Mouse (Mus musculus): ENCODE measurements at regions not wholly inside any gene's neighbourhood (a gene's known extent, or its start where the extent isn't known, plus 50 kb on each side); places are given as distances from the start of the nearest gene placed in this dataset.

- H3K4me3 ChIP-seq (replicated peaks), result no peak overlapping the region
- no peak overlapping the region for H3K9ac ChIP-seq
- WGBS, result 83% methylated on average over 8 of the region's 8 CpGs
- no peak overlapping the region for H3K27ac ChIP-seq
- no peaks in the 10 kb centered on the region for H3K9me3 ChIP-seq
- no peak overlapping the region for H3K4me2 ChIP-seq
- no peak for ATAC-seq (ENCODE audit: low FRiP score)
- peaks cover 4% of the 10 kb centered on the region; the same call in 1 of the 2 replicates for H3K4me1 ChIP-seq
- H3K36me3 ChIP-seq (replicated peaks), result no peaks in the 10 kb centered on the region
- no peaks in the 10 kb centered on the region for H3K27me3 ChIP-seq
These were observed 135.2 kb downstream of the Hhipl2 start for GRCm38 (mm10) chr1:183553219-183553618.

- Histone ChIP-seq H3K9me3 (no peaks in the 10 kb centered on the region), H3K27ac (no peak overlapping the region), H3K4me1 (no peaks in the 10 kb centered on the region), H3K9ac (no peak overlapping the region), H3K4me3 (replicated peaks) (no peak overlapping the region), H3K36me3 (replicated peaks) (no peaks in the 10 kb centered on the region), H3K4me2 (no peak overlapping the region), H3K27me3 (no peaks in the 10 kb centered on the region)
- ATAC-seq (ENCODE audit: low FRiP score), result no peak
- 79% methylated on average over 3 of the region's 3 CpGs for WGBS
These were observed 144.8 kb downstream of the Hhipl2 start for GRCm38 (mm10) chr1:183562853-183563252.

- WGBS, result 48% methylated on average over 10 of the region's 10 CpGs
- Histone ChIP-seq H3K9ac (no peak overlapping the region), H3K27ac (no peak overlapping the region), H3K36me3 (replicated peaks) (no peaks in the 10 kb centered on the region), H3K9me3 (no peaks in the 10 kb centered on the region), H3K4me3 (replicated peaks) (no peak overlapping the region), H3K4me1 (peaks cover 9% of the 10 kb centered on the region; the same call in 1 of the 2 replicates), H3K27me3 (no peaks in the 10 kb centered on the region), H3K4me2 (no peak overlapping the region)
- no peak for ATAC-seq (ENCODE audit: low FRiP score)
These were observed 155.9 kb downstream of the Hhipl2 start for GRCm38 (mm10) chr1:183573621-183574585.

GRCm38 (mm10) chr1:183584861-183585260 lies 166.8 kb downstream of the Hhipl2 start:
- no peak overlapping the region for H3K4me2 ChIP-seq
- H3K27ac ChIP-seq, result no peak overlapping the region
- H3K9ac ChIP-seq, result no peak overlapping the region
- no peak overlapping the region for H3K4me3 ChIP-seq (replicated peaks)
- H3K36me3 ChIP-seq (replicated peaks), result no peaks in the 10 kb centered on the region
- H3K27me3 ChIP-seq, result no peaks in the 10 kb centered on the region
- H3K4me1 ChIP-seq, result no peaks in the 10 kb centered on the region
- H3K9me3 ChIP-seq, result peaks cover 3% of the 10 kb centered on the region; the same call in 1 of the 2 replicates
- WGBS, result 87% methylated on average over 6 of the region's 6 CpGs
- no peak for ATAC-seq (ENCODE audit: low FRiP score)

DNA sequence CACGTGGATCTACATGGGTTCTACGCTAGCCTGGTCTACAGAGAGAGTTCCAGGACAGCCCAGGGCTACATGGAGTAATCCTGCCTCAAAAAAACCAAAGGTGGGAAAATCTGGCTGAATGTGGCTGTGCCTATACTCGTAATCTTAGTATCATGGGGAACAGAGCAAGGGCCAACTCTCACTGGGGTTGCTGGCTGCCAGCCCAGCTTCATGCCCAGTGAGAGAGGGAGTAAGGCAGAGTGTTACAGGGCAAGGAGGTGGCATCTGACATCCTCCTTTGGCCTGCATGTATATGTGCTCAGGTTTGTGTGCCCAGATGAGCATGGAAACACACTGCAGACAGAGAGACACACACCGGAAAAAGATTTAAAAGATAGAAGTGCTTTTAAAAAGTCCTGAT lies 168.4 kb downstream of the Hhipl2 start:
- H3K27ac ChIP-seq, result no peak overlapping the region
- H3K36me3 ChIP-seq (replicated peaks), result no peaks in the 10 kb centered on the region
- H3K4me3 ChIP-seq (replicated peaks), result no peak overlapping the region
- no peak for ATAC-seq (ENCODE audit: low FRiP score)
- no peak overlapping the region for H3K9ac ChIP-seq
- 83% methylated on average over 4 of the region's 4 CpGs for WGBS
- H3K9me3 ChIP-seq, result peaks cover 4% of the 10 kb centered on the region; the same call in 1 of the 2 replicates
- no peaks in the 10 kb centered on the region for H3K4me1 ChIP-seq
- no peaks in the 10 kb centered on the region for H3K27me3 ChIP-seq
- no peak overlapping the region for H3K4me2 ChIP-seq

DNA sequence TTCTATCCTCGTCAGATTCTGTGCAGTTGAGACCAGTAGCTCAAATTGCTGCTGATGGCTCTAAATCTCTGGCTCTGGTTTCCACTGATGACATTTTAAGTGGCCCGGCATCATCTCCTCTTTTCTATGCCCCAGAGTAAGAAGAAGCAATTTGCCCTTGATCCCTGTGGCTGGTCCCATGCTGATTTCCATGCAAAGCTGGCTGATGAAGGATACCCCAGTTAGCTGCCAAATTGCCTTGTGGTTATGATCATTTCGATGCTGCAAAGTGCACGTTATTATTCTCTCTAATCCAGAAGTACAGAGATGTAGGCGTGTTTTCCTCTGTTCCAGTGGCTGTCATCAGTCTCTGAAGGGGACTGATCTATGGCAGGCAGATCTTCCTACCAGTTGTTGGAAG lies 177.3 kb downstream of the Hhipl2 start:
- 79% methylated on average over 5 of the region's 5 CpGs for WGBS
- no peaks in the 10 kb centered on the region for H3K36me3 ChIP-seq (replicated peaks)
- H3K9ac ChIP-seq, result no peak overlapping the region
- H3K9me3 ChIP-seq, result no peaks in the 10 kb centered on the region
- H3K4me2 ChIP-seq, result no peak overlapping the region
- no peak overlapping the region for H3K27ac ChIP-seq
- no peaks in the 10 kb centered on the region for H3K4me1 ChIP-seq
- no peaks in the 10 kb centered on the region for H3K27me3 ChIP-seq
- H3K4me3 ChIP-seq (replicated peaks), result no peak overlapping the region
- ATAC-seq (ENCODE audit: low FRiP score), result no peak

GRCm38 (mm10) chr1:183600466-183600865 lies 182.5 kb downstream of the Hhipl2 start:
- H3K9ac ChIP-seq, result no peak overlapping the region
- H3K4me1 ChIP-seq, result no peaks in the 10 kb centered on the region
- no peaks in the 10 kb centered on the region for H3K27me3 ChIP-seq
- H3K4me2 ChIP-seq, result no peak overlapping the region
- H3K9me3 ChIP-seq, result no peaks in the 10 kb centered on the region
- 76% methylated on average over 8 of the region's 8 CpGs for WGBS
- no peak for ATAC-seq (ENCODE audit: low FRiP score)
- H3K36me3 ChIP-seq (replicated peaks), result no peaks in the 10 kb centered on the region
- H3K27ac ChIP-seq, result no peak overlapping the region
- H3K4me3 ChIP-seq (replicated peaks), result no peak overlapping the region

DNA sequence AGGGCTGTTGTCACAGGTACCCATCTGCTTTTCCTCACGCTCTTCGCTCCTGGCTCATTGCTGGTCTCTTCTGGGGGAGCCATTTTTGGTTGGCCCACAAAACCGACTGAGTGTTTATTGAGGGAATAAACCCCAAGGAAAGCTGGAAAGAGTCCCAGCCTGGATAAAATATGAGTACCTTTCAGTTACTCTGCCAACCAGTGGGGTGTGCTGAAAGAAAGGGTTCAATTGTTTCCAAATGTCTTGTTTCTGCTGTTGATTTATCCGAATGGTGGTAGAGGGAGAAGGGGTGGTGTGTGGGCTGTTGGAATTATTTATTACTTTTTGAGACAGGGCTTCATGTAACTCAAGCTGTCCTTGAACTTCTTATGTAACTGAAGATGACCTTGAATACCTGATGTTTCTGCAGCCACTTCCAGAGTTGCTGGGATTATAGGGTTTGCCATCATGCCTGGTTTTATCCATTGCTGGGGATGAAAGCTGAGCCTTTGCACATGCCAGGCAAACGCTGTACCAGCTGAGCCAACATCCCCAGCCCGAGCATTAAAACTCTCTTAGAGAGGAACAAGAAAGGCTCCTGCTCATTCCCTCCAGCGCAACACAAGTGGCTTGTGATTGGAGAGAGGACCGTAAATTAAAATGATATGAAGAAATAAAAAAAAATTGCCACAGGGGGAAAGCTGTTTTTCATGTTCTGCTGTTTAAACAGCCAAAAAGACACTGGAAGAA lies 194.1 kb downstream of the Hhipl2 start:
- no peaks in the 10 kb centered on the region for H3K9me3 ChIP-seq
- no peaks in the 10 kb centered on the region for H3K27me3 ChIP-seq
- no peak overlapping the region for H3K27ac ChIP-seq
- no peak overlapping the region for H3K4me3 ChIP-seq (replicated peaks)
- no peak for ATAC-seq (ENCODE audit: low FRiP score)
- no peak overlapping the region for H3K9ac ChIP-seq
- WGBS, result 83% methylated on average over 8 of the region's 8 CpGs
- H3K4me1 ChIP-seq, result no peaks in the 10 kb centered on the region; the same call in 1 of the 2 replicates
- H3K4me2 ChIP-seq, result no peak overlapping the region
- no peaks in the 10 kb centered on the region for H3K36me3 ChIP-seq (replicated peaks)

DNA sequence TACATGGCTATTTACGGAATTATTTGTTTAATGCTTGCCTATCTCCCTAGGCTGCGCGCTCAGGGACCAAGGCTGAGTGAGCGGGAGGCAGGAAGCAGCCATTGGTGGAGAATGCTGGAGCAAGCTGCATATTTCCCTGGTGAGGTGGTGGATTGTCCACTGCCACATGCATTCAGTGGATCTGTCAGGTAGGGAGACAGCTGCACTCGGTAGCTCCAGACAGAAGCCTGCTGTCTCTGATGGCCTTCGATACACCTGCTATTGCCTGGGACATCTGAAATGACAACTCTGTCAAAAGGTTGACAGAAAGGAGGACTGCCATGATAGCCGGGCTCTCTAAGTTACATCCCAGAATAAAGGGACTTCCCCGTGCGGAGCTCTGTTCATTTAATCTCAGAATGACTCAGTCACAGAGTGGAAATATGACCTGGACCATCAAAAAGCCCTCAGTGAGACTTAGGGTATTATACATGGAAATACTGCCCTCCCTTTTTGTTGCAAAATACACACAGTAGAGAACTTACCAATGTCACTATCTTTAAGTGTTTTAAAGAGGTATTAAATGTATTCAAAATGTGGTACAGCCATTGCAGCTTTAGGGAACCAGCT lies 201.5 kb downstream of the Hhipl2 start:
- Histone ChIP-seq H3K27ac (no peak overlapping the region), H3K4me3 (replicated peaks) (no peak overlapping the region), H3K4me1 (no peaks in the 10 kb centered on the region), H3K27me3 (no peaks in the 10 kb centered on the region), H3K9me3 (no peaks in the 10 kb centered on the region), H3K4me2 (no peak overlapping the region), H3K9ac (no peak overlapping the region), H3K36me3 (replicated peaks) (no peaks in the 10 kb centered on the region)
- WGBS, result 87% methylated on average over 9 of the region's 9 CpGs
- no peak for ATAC-seq (ENCODE audit: low FRiP score)

DNA sequence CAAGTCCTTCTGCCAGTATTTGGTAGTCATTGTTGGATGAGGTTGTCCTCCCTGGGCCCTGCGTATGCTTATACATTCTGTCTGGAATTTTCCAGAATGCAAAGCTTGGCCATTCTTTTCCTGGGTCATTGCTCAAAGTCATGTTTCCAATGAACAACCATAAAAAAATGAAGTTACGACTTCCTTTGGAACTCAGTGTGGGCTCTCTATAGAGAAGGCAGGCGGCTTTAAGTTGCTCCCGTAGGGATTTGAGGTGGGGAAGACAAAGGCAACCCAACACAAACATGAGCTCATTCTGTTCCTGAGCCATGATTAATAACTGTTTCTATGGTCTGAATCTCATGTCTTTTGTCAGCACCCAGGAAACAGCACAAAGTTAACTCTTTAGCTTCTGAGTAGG lies 204.3 kb downstream of the Hhipl2 start:
- H3K9me3 ChIP-seq, result no peaks in the 10 kb centered on the region
- no peaks in the 10 kb centered on the region for H3K4me1 ChIP-seq
- ATAC-seq (ENCODE audit: low FRiP score), result no peak
- H3K4me3 ChIP-seq (replicated peaks), result no peak overlapping the region
- H3K27ac ChIP-seq, result no peak overlapping the region
- WGBS, result 60% methylated on average over 4 of the region's 4 CpGs
- H3K36me3 ChIP-seq (replicated peaks), result no peaks in the 10 kb centered on the region
- no peaks in the 10 kb centered on the region for H3K27me3 ChIP-seq
- no peak overlapping the region for H3K9ac ChIP-seq
- no peak overlapping the region for H3K4me2 ChIP-seq

DNA sequence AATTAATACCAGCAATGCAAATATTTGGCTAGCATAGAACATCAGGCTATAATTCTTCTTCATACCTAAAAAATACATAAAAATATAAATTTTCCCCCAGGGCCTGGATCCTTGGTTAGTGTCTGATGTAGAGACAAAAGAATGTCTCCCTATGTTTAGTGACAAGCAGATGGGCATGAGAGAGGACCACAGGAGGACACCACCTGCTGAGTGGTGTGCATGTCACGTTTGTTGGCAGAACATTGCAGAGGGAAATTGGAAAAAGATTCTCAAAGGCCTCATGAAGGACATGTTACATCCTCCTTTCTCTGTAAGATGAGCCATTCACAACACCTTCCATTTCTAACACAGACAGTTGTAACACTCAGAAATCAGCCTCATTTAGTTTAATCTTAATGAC lies 206.3 kb downstream of the Hhipl2 start:
- Histone ChIP-seq H3K4me3 (replicated peaks) (no peak overlapping the region), H3K36me3 (replicated peaks) (no peaks in the 10 kb centered on the region), H3K9me3 (no peaks in the 10 kb centered on the region), H3K4me1 (no peaks in the 10 kb centered on the region), H3K27ac (no peak overlapping the region), H3K27me3 (no peaks in the 10 kb centered on the region), H3K4me2 (no peak overlapping the region), H3K9ac (no peak overlapping the region)
- no peak for ATAC-seq (ENCODE audit: low FRiP score)
- WGBS, result 50% methylated on average over 1 of the region's 1 CpGs

GRCm38 (mm10) chr1:183633810-183634209 lies 215.8 kb downstream of the Hhipl2 start:
- no peak overlapping the region for H3K27ac ChIP-seq
- H3K27me3 ChIP-seq, result no peaks in the 10 kb centered on the region
- no peak overlapping the region for H3K9ac ChIP-seq
- ATAC-seq (ENCODE audit: low FRiP score), result no peak
- WGBS, result 74% methylated on average over 6 of the region's 6 CpGs
- no peak overlapping the region for H3K4me3 ChIP-seq (replicated peaks)
- H3K36me3 ChIP-seq (replicated peaks), result no peaks in the 10 kb centered on the region
- no peaks in the 10 kb centered on the region for H3K9me3 ChIP-seq
- H3K4me2 ChIP-seq, result no peak overlapping the region
- no peaks in the 10 kb centered on the region for H3K4me1 ChIP-seq
